Mouse (Mus musculus): ENCODE results near the gene St3gal6.

DNA sequence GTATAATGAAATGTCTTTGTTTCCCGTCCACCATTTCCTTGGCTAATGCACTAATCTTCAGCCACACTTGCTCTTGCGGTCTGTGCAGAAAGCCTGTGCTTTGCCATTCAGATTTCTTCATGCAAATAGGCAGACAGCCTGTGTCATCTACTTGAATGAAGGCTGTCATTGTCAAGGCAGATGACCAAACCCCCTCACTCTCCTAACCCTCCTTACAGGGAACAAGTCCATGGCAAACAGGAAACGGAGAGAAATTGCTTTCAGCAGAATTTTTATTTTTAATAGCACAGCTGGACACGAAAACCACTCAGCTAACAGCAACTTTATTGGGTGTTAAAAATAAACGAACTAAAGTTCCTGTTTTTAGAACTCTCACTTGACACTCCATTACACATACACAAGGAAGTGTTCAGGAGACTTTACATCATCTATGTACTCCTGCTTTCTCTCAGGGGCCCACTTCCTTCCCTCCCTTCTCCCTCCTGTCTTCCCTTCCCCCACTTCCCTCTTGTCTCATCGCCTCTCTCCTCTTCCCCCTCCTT, 22.2 kb downstream of the St3gal6 start:
- TF ChIP-seq GATA2 (IDR thresholded peaks at IDR 0.05; ENCODE audit: borderline replicate concordance, low read depth, low read length) (no peak), CTCF (IDR thresholded peaks at IDR 0.05; ENCODE audit: low read depth, low read length) (no peak), GATA1 (IDR thresholded peaks at IDR 0.05; ENCODE audit: borderline replicate concordance, low read length) (no peak)
